Mouse (Mus musculus) heart, postnatal 0 days (tissue): Measurements from ENCODE around the gene Paqr6.

ENCODE experiments used
- CTCF ChIP-seq: IDR thresholded peaks from 2 replicates; pipeline ENCODE4 v1.5.1; 2016; ENCODE audit warnings: antibody characterized with exemption, control low read depth, low read depth
- EP300 ChIP-seq: IDR thresholded peaks from 2 replicates; pipeline ENCODE4 v1.6.1; 2016; ENCODE audit warnings: antibody characterized with exemption, low read depth

GRCm38 (mm10) chr3:88407529-88407928 is 43.1 kb downstream of the Paqr6 start:
- TF ChIP-seq CTCF (no peak), EP300 (no peak)
